Mouse (Mus musculus) embryo, embryonic 11 days (tissue): ENCODE measurements at regions not wholly inside any gene's neighbourhood (a gene's known extent, or its start where the extent isn't known, plus 50 kb on each side); places are given as distances from the start of the nearest gene placed in this dataset.

Source experiments
- DNase-seq: peaks from one replicate; pipeline ENCODE4 v3.0.0-alpha.2; 2015

DNA sequence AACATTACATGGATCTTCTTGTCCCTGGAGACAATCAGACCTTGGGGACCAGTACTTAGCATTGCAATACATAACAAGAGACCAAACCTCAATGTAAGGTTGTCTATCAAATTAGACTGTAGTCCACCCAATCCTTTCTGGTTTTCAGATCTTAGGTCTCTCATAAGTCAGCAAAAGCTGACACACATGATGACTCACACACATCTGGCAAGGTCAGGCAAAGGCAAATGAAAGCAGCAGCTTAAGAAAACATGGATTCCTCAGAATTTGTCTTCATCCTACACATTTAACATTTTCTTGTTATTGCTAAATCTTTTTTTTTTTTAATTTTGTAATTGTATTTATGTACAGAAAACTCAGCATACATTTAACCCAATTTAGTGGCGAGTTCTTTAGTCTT is 52.0 kb downstream of the Gm11983 start:
- DNase-seq, result no peak

DNA sequence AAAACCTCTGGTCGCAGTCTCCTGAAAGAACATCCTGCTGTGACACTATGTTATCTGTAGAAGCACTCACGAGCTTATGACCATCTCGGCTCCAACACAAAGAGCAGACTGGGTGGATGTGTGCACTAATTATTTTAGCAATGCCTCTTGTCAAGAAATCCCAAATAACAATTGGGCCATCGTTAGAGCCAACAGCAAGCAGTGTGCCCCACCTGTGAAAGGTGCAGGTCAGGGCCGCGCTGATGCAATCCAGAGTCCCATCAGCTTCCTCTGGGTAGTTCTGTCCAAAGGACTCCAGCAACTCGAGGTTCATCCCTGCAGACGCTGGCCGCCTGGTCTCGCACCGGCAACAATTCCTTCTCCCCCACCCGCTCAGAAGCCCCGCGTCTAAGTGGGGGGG is 54.6 kb downstream of the Gm11983 start:
- DNase-seq, result no peak

DNA sequence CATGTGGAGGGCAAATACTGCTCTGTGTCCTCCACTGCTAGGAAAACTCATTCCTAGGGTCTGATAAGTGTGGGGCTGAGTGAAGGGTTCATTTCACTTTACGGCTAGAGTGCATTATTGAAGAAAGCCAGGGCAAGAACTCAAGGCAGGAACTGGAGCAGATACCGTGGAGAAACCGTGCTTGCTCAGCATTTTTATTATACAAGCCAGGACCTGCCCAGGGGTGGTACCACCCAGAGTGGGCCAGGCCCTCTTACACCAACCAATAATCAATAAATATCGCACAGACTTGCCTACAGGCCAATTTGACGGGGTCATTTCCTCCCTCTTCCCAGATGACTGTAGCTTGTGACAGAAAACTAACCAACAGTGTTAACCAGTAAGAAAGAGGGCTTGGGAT is 57.7 kb downstream of the Gm11983 start:
- no peak for DNase-seq

DNA sequence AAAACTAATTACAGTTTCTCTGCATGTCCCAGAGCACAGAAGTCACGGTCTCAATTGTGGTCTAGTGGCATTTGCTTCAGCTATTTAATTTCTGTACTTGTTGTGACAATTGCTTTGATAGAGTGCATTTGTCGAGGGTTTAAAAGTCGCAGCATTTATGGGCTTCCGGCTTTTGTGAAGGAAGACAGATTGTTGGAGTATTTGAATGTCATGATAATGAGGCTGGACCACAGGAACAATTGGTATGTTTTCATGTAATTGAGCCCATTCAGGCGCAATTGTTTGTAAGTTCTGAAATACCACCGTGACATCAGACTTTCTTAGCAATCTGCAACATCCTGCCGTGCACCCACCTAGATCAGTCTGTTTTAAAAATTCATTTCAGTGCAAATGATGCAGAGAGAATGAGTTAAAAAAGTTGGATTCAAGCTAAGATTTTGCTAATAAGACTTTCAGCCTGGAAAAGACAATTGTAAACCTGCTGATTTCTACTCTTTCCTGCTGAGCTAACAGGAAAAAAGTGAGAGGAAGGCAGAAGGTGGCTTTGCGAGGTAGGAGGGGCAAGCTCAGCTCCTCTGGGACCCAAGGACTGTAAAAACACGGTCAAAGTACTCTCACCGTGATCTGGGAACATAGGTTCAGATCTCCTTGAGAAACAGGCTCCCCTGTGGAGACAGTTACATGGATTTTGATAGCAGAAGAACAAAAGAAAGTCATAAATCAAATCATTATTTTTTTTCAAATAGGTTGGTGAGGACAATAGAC is 58.7 kb downstream of the Gm11983 start:
- no peak for DNase-seq

DNA sequence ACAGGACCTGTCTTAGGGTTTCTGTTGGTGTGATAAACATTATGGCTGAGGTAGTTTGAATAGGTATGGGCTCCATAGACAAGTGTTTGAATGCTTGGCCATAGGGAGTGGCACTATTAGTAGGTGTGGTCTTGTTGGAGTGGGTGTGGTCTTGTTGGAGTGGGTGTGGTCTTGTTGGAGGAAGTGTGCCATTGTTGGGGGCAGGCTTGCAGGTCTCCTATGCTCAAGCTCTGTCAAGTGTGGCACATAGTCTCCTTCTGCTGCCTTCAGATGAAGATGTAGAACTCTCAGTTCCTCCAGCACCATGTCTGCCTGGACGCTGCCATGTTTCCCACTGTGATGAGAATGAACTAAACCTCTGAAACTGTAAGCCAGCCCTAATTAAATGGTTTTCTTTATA is 59.9 kb downstream of the Gm11983 start:
- no peak for DNase-seq

DNA sequence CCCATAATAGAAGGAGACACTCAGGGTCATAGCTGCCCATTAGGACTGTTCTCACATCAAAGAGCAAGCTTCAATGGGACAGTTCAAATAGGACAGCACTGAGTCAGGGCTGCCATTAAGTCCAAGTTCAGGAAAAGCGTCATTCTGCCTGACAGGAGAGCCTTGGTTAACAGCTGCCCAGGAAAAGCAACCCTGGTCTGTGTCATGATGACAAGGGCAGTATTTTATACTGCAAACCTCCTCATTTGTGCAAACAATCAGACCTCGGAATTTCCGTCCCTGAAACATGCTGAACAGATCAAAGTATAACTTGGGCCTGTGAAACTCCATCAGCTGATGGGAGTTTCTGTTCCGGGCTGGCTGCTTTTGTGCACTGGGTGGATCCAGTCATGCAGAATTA is 62.8 kb downstream of the Gm11983 start:
- DNase-seq, result peak; percentile 22

DNA sequence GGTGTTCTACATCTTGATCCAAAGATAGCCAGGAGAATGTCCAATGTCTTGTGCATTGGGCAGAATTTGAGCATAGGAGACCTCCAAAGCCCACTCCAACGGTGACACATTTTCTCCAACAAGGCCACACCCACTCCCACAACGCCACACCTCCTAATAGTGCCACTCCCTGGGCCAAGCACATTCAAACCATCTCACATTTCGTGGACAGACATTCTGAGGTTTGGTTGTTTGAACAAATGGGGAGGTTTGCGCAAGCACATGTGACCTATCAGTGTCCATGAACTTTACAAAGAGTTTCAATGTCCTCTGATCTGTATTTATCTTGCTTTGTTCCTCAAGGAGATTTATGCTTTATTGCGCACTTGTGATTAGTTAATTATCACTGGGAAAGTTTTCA is 63.5 kb downstream of the Gm11983 start:
- no peak for DNase-seq

DNA sequence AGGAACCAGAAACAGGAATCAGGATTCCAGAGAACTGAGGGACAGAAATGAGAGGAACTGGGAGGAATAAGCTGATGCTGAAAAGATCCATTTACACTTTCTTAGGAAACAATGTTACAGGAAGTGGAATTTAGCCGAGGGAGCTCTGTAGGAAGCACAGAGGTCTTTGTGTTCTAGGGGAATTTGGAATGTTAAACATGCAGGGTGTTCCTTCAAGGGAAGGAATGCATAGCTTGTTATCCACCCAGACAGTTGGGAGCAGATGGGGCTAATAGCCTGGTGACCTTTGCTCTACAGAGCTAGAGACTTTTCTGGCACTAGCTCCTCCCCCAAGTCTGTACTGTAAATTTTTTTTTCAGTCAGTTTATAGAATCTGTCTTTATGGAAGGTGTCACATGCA is 64.1 kb downstream of the Gm11983 start:
- peak; percentile 26 for DNase-seq

DNA sequence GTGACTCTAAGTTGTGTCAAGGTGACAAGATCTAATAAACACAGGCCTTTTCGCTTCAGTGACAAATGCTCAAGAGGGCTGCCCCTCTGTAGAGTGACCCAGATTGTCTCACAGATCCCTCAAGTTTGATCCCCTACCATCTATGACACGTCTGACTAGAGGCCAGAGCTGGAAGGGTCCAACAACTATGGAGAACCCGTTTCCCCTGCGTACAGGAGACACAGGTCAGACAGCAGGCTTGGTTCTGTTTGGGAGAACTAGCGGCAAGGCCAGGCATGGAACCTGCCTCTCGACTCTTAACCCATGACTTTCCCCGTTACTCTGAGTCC is 68.1 kb downstream of the Gm11983 start:
- no peak for DNase-seq

DNA sequence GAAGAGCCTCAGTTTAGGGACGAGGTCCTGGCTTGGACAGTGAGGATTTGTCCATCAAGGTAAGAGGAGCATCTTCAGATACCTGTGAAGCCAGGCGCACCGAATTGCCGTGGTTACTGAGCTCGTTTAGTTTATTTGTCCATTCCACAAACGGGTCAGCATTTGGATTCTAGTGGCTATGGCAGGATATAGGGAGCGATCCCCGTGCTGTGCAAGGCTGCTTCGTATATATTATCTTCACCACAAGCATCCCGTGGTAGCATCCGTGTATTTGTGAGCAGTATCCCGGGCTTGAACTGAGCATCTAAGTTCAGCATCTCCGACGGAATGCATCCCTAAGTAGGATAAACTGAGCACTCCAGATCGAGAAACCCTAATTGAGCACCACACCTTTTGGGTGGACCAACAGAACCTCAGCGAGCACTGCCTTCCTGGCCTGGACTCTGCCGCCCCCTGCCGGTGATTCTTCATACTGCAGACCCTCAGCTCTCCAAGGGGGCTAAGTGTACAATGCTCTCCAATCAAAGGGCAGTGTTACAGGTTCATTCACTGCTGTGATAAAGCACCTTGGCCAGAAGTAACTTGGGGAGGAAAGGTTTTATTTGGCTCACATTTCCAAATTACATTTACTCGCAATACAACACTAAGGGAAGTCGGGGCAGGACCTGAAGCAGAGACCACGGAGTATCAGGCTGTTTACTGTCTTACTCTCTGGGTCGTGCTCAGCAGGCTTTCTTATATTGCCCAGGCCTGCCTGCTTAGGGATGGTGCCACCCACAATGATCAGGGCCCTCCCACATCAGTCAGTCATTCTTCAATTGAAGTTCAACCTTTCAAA is 68.6 kb downstream of the Gm11983 start:
- DNase-seq, result peak; percentile 71

DNA sequence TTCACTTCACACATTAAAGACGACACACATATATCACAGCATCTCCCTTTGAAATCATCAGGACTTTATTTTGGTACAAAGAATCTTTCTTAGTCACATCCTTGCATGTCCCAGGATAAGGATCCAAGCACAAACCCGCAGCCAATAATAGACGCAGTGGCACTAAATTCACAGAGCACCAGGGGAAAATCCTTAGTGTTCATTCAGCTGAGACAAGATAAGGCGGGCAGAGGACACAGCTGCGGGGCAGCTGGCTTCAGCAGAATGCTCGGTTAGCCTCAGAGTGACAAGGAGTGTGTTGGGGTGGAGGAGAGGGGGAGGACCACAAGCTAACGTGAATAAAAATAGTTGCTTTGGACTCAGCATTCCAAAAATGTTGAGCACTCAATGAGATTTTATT is 70.7 kb downstream of the Gm11983 start:
- no peak for DNase-seq

DNA sequence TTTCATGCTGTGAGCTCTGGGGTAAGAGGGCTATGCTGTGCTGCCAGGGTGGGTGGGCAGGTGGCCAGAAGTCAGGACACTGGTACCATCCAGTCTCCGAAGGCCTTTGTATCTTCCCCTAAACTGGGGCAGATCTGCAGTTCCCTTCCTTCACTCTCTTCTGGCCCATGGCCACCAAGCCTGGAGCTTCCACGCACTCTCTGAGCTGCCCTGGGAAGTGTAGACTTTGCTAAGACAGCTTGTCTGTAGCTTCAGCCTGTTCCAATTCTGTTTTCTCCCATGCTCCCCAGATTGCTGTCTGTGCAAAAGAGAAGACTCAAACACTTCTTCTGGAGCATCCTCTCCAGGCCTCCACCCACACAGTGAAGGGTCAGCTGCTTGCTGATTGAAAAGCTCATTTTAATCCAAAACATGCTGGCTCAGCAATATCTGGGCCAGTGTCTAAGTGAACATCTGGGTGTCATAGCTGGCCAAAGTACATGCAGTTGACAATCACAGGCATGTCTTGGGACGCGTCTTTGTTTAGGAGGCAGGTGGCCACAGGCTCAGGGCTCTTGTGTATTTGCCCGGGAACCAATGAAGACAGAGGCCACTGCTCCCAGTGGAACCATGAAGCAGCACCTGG is 72.0 kb downstream of the Gm11983 start:
- DNase-seq, result no peak

DNA sequence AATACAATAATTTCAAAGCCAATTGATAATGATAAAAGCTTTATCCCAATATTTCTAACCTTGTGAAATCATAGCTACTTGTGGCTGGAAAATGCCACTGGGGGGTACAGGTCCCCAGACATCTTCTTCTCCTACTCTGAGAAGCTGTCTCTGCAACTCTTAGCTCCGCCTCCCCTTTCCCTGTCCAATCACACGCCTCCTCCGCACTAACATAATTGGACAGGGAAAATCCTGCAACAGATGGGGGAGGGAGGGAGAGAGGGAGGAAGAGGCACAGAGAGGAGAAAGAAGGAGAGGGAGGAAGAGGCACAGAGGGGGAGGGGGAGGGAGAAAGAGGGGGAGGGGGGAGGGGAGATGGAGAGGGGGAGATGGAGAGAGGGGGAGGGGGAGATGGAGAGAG is 73.3 kb downstream of the Gm11983 start:
- no peak for DNase-seq

DNA sequence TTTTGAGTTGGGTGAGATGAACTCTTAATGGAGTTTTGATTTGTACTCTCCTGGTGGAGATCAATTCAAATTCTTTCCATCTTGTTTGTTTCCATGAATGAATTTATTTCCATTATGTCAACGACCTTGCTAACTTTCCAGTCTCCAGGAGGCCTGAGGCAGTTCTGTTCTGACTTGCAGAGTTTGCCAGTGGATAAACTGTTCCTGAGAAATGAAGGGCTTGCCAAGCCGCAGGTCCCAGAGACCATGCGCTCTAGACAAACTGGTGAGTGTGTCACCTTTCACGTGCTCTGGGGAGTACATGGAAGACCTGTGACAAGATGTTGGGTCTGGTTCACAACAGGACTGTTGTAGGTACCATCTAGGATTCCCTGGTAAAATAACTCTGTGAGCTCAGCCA is 74.5 kb downstream of the Gm11983 start:
- no peak for DNase-seq

DNA sequence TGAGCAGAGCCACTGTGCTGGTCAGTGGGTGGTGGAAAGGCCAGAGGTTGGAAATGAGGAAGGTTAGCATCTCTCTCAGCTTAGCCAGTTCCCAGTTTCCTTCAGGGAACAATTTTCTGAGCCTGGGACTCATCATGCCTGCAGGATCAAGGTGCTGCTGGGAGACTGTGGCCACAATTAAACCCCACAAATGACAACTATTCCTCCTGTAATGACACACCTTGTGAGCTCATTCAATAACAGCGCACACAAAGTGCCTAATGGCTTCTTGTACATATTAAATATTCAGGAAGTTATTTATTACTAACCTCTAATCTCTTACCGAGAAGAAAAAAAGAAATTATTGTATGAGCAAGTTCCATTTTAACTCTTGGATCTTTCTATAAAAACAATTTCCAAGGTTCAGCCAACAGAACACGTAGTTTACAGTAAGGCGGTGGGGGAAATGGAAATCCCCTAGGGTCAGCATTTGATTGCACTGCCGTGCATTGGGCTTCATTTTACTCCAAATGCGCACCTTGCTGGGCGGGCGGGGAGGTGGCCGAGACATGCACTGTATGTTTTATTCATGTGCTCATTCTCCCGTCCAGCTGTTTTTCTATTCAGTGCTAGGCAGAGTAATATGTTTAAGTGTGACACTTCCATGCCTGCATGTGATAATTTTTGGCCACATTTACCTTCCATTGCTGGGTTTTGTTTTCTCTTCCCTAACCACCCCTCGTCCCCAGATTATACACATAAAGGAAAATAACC is 75.4 kb downstream of the Gm11983 start:
- DNase-seq, result no peak

DNA sequence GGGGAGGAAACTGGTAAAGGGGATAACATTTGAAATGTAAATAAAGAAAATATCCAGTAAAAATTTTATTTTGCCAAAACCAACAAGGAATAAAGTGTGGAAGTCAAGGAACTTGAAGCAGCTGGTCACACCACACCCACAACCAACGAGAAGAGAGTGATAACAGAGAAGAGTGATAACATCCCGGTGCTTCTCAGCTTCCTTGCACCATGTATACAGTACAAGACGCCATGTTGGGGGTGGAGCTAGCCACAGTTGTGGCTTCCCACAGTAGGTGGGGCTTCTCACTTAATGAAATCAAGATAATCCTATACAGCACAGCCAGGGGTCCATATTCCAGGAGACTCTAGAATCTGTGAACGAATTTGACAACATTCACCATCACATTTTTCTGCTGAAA is 77.9 kb downstream of the Gm11983 start:
- DNase-seq, result no peak

DNA sequence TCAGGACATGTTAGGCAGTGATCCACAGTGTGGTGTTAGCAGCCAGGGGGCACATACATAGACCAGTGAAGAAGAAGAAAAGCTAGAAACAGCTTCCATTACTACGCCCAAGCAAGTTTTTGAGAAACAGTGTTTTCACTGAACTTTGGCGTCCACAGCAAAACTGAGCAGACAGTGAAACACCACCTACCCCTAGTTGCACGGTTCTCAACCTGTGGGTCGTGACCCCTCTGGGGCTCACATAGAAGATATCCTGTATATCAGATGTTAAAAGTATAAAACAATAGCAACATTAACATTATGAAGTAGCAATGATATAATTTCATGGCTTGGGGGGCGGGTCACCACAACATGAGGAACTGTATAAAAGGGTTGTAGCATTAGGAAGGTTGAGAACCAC is 81.1 kb downstream of the Ramp3 start:
- DNase-seq, result no peak

DNA sequence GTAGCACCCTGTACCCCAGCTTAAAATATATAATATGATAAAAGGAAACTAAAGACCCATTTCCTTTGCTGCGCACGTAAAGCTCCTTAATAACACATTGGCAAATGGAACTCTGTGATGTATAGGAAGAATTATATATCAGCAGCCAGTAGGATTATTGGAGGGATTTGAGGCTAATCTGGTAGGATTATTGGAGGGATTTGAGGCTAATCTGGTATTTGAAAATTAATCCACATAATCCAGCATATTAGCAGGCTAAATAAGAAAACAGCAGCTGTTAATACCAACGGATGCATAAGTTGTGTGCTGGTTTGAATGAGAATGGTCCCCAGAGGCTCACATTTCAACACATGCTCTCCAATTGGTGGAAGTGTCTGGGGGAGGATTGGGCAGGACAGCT is 80.3 kb downstream of the Ramp3 start:
- no peak for DNase-seq

DNA sequence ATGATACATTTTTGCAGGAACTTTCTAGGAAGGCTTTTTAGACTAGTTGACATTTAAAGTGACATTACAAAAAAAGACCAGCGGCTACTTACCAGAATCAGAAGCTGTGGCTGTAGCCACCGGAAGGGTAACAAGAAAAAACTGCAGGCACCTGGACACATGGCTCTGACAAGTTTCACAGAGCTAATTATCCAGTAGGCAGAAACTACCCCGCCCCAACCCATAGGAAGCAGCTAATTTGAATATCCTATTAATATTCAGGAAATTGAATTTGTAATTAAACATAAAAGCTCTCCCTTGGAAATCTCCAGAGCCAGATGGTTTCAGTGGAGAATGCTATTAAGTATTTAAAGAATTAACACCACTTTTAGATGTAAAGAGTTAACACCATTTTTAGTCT is 79.8 kb downstream of the Ramp3 start:
- no peak for DNase-seq

DNA sequence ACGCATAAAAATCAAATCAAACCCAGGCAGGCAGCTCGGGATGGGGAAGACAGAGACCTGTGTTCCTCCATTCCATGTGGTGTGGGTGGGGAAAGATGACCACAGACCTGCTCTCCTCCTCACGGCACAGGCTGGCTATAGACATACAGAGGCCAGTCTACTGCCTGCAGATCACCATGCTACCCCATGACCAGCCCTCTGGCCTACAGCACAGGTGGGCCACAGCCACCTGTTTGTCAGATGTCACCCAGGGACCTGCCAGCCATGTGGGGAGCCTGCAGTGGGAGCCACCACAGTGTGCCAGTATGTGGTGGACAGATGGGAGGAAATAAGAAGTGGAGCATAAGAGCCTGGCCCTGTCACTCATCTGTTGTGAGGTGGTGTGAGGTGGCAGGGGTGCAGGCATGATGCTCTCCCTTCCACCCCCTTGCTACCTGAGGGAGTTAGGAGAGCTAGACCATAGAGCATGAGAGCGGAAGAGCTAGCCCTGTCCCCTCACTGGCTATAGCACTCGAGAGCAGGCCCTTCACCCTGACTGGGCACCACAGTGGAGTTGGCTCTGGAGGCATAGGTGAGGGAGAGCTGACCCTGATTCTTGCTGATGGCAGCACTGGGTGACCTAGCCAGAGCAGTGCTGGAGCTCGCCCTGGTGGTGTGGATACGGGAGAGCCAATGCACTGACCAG is 76.6 kb downstream of the Ramp3 start:
- no peak for DNase-seq

DNA sequence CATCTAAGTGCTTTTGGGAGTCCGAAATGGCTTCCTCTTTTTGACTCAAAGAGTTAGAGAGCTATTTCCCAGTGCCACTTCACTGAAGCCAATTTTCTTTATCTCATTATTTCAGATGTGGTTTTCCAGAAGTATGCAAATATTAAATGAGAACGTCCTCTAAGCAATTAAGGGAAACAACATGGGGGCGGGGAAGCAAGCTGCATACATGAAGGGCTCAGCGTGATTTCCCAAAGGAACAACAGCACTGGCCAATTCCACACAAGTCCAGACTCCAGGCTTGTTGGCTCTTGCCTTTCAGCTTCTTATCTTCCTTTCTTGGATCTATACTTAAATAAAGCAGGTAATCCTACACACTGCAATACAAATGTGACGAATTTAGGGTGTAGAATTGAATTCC is 73.2 kb downstream of the Ramp3 start:
- no peak for DNase-seq
